Mouse (Mus musculus) G1E (cell line): ENCODE results near the gene Hnrnpdl. TPM values are rescaled to one million over a fixed set of nuclear protein-coding genes. Genes with fewer than 3 reads are reported as not detected.

Experiments used
- ATAC-seq: 2 replicates; pipeline ENCODE4 v1.8.0; 2016; ENCODE audit warnings: mild to moderate bottlenecking; ENCODE audit not compliant: insufficient number of reproducible peaks, poor library complexity, low FRiP score, severe bottlenecking; ENCODE audit errors: extremely low read depth
- DNase-seq: peaks from one replicate; pipeline ENCODE4 v3.0.0; 2012; ENCODE audit warnings: low spot score
- H3K27me3 ChIP-seq: 2 replicates; pipeline ENCODE4 v1.6.1; 2012; ENCODE audit warnings: mild to moderate bottlenecking, low read length, inconsistent platforms; ENCODE audit not compliant: insufficient read depth
- H3K36me3 ChIP-seq: replicated peaks from 2 replicates; pipeline ENCODE3; 2012; ENCODE audit warnings: mild to moderate bottlenecking, inconsistent platforms
- H3K4me1 ChIP-seq: 2 replicates; pipeline ENCODE4 v1.6.1; 2012; ENCODE audit warnings: low read depth, low read length, inconsistent platforms, mixed read lengths; ENCODE audit not compliant: insufficient read depth
- H3K4me3 ChIP-seq: 2 replicates; pipeline ENCODE4 v1.5.1; 2012; ENCODE audit warnings: low read depth, mild to moderate bottlenecking, inconsistent platforms, low read length, moderate library complexity, mixed read lengths
- H3K9me3 ChIP-seq: replicated peaks from 2 replicates; pipeline ENCODE4 v1.6.1; 2012; ENCODE audit warnings: inconsistent platforms
- CTCF ChIP-seq: IDR thresholded peaks from 2 replicates; pipeline ENCODE4 v1.5.1; 2012; ENCODE audit warnings: low read depth, low read length, inconsistent platforms, mixed read lengths
- GATA1 ChIP-seq: IDR thresholded peaks from 2 replicates; pipeline ENCODE4 v1.6.1; 2012; ENCODE audit warnings: borderline replicate concordance, low read length, inconsistent platforms, mixed read lengths
- GATA2 ChIP-seq: IDR thresholded peaks from 2 replicates; pipeline ENCODE4 v1.6.1; 2012; ENCODE audit warnings: low read depth, low read length, inconsistent platforms, borderline replicate concordance
- POLR2AphosphoS5 ChIP-seq: IDR thresholded peaks from 2 replicates; pipeline ENCODE4 v1.6.1; 2012; ENCODE audit warnings: low read depth, low read length, inconsistent platforms; ENCODE audit not compliant: insufficient replicate concordance
- TAL1 ChIP-seq: conservative IDR thresholded peaks from 2 replicates; pipeline ENCODE4 v1.6.1; 2012; ENCODE audit warnings: low read depth, low read length, inconsistent platforms, mixed read lengths
- polyA plus RNA-seq: library from polyadenylated mRNA; stranded (reverse); fragments of >175 nt; gene quantifications from 2 replicates; pipeline ENCODE4 v1.2.3, GENCODE M21; 2012
- total RNA-seq, 2 experiments: library from RNA; stranded (forward) in 1 of 2; stranded (reverse) in 1 of 2; fragments of 200-1000 nt in 1 of 2; fragments of >200 nt in 1 of 2; fragmentation: Nextera tagmentation in 1 of 2; gene quantifications; 2 replicates each; pipeline ENCODE4 v1.2.3; 2014 to 2017

Gene Hnrnpdl
- total RNA-seq (2014; fragmentation: Nextera tagmentation) (150 and 157 TPM in 2 replicates), total RNA-seq (2017) (291 and 340 TPM in 2 replicates), polyA plus RNA-seq (157 and 164 TPM in 2 replicates)

GRCm38 (mm10) chr5:100039602-100040142, at the start of gene Hnrnpdl, which contains the start of gene Enoph1:
Gene Hnrnpdl (minus strand): TSS chr5:100039664.
Gene Enoph1 (plus strand): TSS chr5:100039985.
- TF ChIP-seq GATA2 (no peak), POLR2AphosphoS5 (no peak), TAL1 (no peak), GATA1 (no peak), CTCF (no peak)
- ATAC-seq: peak; percentile 52

DNA sequence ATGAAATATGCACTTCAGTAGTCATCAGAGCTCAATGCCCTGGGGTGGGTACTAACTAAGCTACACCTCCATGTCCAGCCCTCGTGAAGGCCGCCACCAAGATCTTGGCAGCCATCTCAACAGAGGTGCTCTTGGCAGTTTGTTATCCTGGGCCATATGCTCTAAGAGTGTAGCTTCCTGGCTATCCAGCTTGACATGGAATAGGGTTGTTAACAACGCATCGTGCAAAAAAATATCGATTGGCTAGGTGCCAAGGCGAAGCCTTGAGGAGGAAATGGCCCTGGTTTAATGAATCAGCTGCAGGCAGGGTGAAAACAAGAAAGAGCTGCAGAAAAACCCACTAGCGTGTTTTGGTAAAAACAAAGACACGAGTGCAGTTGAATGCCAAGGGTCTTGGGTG, 45.6 kb upstream of the Hnrnpdl start:
- ATAC-seq: no peak
- H3K4me1 ChIP-seq: no peaks in the 10 kb centered on the region

More at GRCm38 (mm10) chr5:100039602-100040142, at the start of gene Hnrnpdl, which contains the start of gene Enoph1:
- H3K4me1 ChIP-seq: peaks cover 47% of the 10 kb centered on the region
- no peaks in the 10 kb centered on the region for H3K27me3 ChIP-seq
- DNase-seq: peak; percentile 86
- no peaks in the 10 kb centered on the region for H3K9me3 ChIP-seq
- H3K4me3 ChIP-seq: peak within 1 kb of the TSS; percentile 99
- H3K36me3 ChIP-seq: peaks cover 58% of the 10 kb centered on the region

GRCm38 (mm10) chr5:100083953-100084562, 44.6 kb upstream of the Hnrnpdl start:
- Histone ChIP-seq H3K9me3 (no peaks in the 10 kb centered on the region), H3K4me1 (no peaks in the 10 kb centered on the region), H3K27me3 (no peaks in the 10 kb centered on the region; the same call in 1 of the 2 replicates), H3K4me3 (no peak overlapping the region), H3K36me3 (no peaks in the 10 kb centered on the region)
- ATAC-seq (no peak), DNase-seq (no peak)
- TF ChIP-seq TAL1: no peak
- TF ChIP-seq CTCF: no peak
- TF ChIP-seq POLR2AphosphoS5: no peak
- no peak for TF ChIP-seq GATA1
- TF ChIP-seq GATA2: no peak

More for the DNA sequence above, 45.6 kb upstream of the Hnrnpdl start:
- TF ChIP-seq GATA2 (no peak), POLR2AphosphoS5 (no peak), GATA1 (no peak), CTCF (no peak), TAL1 (no peak)
- no peak for DNase-seq
- Histone ChIP-seq H3K4me3 (no peak overlapping the region), H3K36me3 (no peaks in the 10 kb centered on the region), H3K9me3 (no peaks in the 10 kb centered on the region), H3K27me3 (no peaks in the 10 kb centered on the region)

DNA sequence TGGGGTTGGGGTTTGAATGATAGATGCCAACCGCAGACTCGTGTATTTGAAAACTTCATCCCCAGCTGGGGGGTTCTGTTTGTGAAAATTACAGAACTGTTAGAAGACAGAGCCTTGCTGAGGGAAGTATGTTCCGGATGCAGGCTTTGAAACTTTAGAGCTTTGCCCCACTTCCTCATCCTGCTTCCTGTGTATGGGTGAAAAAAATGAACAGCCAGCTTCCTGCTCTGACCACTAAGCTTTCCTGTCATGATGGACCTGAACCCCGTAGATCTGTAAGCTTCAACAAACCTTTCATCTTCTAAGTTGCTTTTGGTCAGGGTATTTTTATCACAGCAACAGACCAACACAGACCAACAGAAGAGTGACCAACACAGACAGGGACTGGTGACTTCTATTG, 42.5 kb upstream of the Hnrnpdl start:
- no peak for ATAC-seq
- Histone ChIP-seq H3K9me3 (no peaks in the 10 kb centered on the region), H3K4me3 (no peak overlapping the region), H3K27me3 (no peaks in the 10 kb centered on the region; the same call in 1 of the 2 replicates), H3K36me3 (no peaks in the 10 kb centered on the region), H3K4me1 (no peaks in the 10 kb centered on the region)
- TF ChIP-seq TAL1 (no peak), POLR2AphosphoS5 (no peak), GATA2 (no peak), CTCF (no peak), GATA1 (no peak)
- DNase-seq: no peak

GRCm38 (mm10) chr5:100079931-100080275, 40.4 kb upstream of the Hnrnpdl start:
- Histone ChIP-seq H3K36me3 (peaks cover 2% of the 10 kb centered on the region), H3K4me1 (no peaks in the 10 kb centered on the region), H3K9me3 (no peaks in the 10 kb centered on the region), H3K4me3 (no peak overlapping the region), H3K27me3 (no peaks in the 10 kb centered on the region; the same call in 1 of the 2 replicates)
- DNase-seq (no peak), ATAC-seq (no peak)
- TF ChIP-seq CTCF (no peak), GATA1 (no peak), POLR2AphosphoS5 (no peak), GATA2 (no peak), TAL1 (no peak)

GRCm38 (mm10) chr5:100079040-100079930, 39.8 kb upstream of the Hnrnpdl start:
- DNase-seq: no peak
- no peaks in the 10 kb centered on the region for H3K9me3 ChIP-seq
- ATAC-seq: no peak
- H3K4me1 ChIP-seq: no peaks in the 10 kb centered on the region
- no peak overlapping the region for H3K4me3 ChIP-seq
- H3K36me3 ChIP-seq: peaks cover 8% of the 10 kb centered on the region
- H3K27me3 ChIP-seq: no peaks in the 10 kb centered on the region; the same call in 1 of the 2 replicates
- no peak for TF ChIP-seq CTCF
- no peak for TF ChIP-seq POLR2AphosphoS5
- no peak for TF ChIP-seq GATA2
- TF ChIP-seq TAL1: no peak
- TF ChIP-seq GATA1: no peak
